Mouse (Mus musculus) embryonic stem cell, embryonic (primary cell): ENCODE results near the gene Gnb3.

Experiments
- CTCF ChIA-PET, 4 experiments: fragments of 300-600 bp in 2 of 4; fragments of 350-600 bp in 2 of 4; sonication (Branson Sonifier 250); formaldehyde crosslinking; loops; one replicate each; lab custom pipeline; 2022; ENCODE audit warnings: inconsistent platforms in 2 of 4; lab: Charles Lee
- POLR2A ChIA-PET, 4 experiments: fragments of 300-600 bp in 2 of 4; fragments of 350-600 bp in 2 of 4; sonication (Branson Sonifier 250); formaldehyde crosslinking; loops; one replicate each; lab custom pipeline; 2022; ENCODE audit warnings: antibody characterized with exemption in 4 of 4, inconsistent platforms in 1 of 4; lab: Charles Lee

Gnb3 gene

DNA sequence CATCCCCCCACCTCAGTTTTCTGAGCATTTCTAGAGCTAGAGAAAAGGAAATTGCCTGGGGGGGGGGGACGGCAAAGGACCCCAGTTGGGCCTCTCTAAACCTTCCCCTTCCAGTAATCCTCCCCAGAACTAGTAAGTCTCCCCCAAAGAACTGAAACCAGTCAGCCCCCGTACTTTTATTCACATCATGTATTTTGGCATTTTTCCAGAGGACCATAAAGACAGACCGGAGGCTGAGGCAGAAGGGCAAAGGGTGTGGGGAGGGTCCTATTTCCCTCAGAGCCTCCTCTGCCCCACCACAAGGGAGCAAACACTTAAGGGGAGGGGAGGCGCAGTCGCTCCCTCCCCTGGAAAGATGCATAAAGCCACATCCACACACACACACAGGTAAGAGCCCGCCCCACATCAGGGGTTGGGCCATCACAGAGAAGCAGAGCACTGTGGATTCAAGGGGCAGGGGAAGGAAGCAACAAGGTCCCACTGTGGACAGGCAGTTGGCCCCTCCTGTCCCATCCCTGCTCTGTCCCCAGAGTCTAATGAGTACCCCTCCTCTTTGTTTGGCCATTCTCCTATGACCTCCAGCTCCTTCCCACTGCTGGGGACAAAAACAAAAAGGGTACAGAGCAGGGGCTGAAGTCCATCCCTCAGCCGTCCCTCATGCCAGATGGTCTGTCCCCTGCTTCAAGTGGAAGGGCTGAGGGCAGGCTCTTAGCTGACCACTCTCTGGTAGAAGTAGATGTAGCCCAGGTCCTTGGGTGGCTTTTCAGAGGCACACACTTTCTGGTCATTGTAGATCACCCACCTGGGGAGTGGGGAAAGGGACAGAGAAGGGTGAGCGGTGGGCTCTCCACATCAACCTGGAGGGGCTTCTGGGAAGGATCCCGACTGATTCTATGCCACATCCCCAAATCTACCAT is 25.0 kb downstream of the Gnb3 start:
- ChIA-PET CTCF (no interaction called here), POLR2A (interaction anchor here (0.6 to 28.9 kb wide), 12 partner anchors 1 to 315 kb away, joined by 3 to 601 read pairs (median 10); partner anchors contain the start of genes Cdca3 (in 2 of the 4), Grcc10 (in 2 of the 4), Usp5 (in 2 of the 4) and Gnb3 (in 1 of the 4))

DNA sequence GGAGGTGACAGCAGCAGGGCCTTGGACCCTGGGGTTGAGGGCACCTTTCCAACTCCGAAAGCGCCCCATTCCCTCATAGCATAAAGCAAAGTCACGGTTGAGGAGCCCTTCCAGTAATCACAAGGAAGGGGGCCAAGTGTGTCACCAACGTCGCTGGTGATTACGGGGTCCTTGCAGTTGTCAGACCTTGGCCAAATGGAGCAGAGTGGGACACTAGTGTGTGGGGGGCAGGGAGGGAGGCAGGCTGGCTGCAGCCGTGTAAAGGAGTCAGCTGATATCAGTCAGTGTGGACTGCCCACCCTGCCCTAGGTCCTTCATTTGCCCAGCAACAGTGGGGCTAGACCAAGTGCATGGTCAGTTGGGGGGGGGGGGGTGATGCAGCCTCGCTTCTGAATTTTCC is 25.6 kb downstream of the Gnb3 start:
- ChIA-PET CTCF (interaction anchor here in 1 of 4 experiments (1.0 to 1.4 kb wide), 2 partner anchors 14 to 45 kb away, joined by 3 read pairs; no protein-coding TSS in a partner anchor), POLR2A (interaction anchor here (0.6 to 28.9 kb wide), 21 partner anchors 1 to 412 kb away, joined by 3 to 601 read pairs (median 7); partner anchors contain the start of genes Cdca3 (in 2 of the 4), Grcc10 (in 2 of the 4), Mlf2 (in 2 of the 4) and Usp5 (in 2 of the 4))

DNA sequence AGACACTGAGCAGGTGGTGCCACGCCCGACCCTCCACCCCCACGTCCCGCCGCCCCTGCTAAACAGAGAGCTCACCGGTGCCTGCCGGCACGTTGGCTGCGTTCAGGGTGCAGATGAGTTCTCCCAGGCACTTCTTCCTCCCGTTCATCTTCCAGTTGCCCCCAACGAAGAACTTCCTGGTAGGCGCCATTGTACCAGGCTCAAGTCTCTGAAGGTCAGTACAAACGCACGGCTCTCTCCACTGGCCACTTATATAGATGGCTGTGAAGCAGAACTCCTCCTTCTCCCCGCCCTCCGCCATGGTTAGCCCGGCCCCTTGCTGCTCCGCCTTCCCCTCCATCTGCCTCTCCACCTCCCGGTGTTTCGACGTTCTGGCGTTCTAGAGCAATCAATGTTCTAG is 26.1 kb downstream of the Gnb3 start, which contains the start of gene Tpi1:
Gene Tpi1, minus strand, starts transcription at position 364 of the 400 bp plus-strand sequence.
- CTCF ChIA-PET: interaction anchor here in 2 of 4 experiments (0.6 to 1.4 kb wide), 6 partner anchors 14 to 111 kb away, joined by 3 to 4 read pairs (median 3); partner anchors contain the start of gene Grcc10 (in 1 of the 2)
- POLR2A ChIA-PET: interaction anchor here (0.6 to 28.9 kb wide), 46 partner anchors 0 to 620 kb away, joined by 3 to 601 read pairs (median 5); partner anchors contain the start of genes Cdca3 (in 3 of the 4), Grcc10 (in 3 of the 4), Usp5 (in 3 of the 4) and Atn1 (in 2 of the 4)

DNA sequence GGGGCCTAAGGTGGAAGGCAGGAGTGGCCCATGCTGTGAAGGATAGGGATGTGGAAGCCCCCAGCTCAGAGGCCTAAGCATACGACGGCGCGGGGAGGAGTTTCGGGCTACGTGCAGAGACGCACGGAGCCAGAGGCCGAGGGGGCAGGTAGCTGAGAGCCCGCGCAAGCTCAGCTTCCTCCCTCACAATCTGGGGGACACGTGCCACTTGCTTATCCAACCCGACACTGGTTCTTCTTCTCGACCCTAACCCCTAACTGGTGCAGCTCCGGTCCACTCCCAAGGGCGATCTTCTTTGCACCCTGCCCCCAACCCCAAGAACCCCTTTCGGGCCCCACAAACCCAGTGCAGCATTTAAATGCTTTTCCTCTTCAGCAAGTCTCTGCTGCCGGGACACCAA is 26.6 kb downstream of the Gnb3 start:
- CTCF ChIA-PET: interaction anchor here in 2 of 4 experiments (0.6 to 1.4 kb wide), 8 partner anchors 15 to 111 kb away, joined by 3 to 4 read pairs (median 3); partner anchors contain the start of genes Cdca3 (in 1 of the 2), Grcc10 (in 1 of the 2) and Usp5 (in 1 of the 2)
- POLR2A ChIA-PET: interaction anchor here (0.6 to 28.9 kb wide), 53 partner anchors 0 to 620 kb away, joined by 3 to 601 read pairs (median 4); partner anchors contain the start of genes Cdca3 (in 3 of the 4), Grcc10 (in 3 of the 4), Usp5 (in 3 of the 4) and Atn1 (in 2 of the 4)

DNA sequence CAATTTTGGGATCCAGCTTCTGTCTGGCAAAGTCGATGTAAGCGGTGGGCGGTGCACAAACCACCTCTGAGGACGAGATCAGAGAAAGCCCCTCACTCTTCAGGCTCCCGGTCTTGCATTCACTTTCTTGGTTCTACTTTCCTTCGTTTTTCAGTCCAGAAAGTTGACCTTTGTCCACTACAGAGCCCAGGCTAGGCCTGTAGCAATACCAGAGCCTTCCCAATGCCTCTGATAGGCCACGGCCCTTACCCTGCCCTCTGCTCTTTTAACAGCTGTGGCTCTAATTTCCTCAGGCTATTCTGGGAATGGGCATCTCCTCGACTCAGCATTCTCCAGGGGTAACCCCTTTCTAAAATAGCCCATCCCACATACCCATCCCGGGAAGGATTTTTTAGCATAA is 27.2 kb downstream of the Gnb3 start:
- POLR2A ChIA-PET: interaction anchor here in 3 of 4 experiments (0.6 to 28.9 kb wide), 50 partner anchors 1 to 564 kb away, joined by 3 to 601 read pairs (median 4); partner anchors contain the start of genes Cdca3 (in 3 of the 3), Grcc10 (in 3 of the 3), Usp5 (in 3 of the 3) and Atn1 (in 2 of the 3)
- CTCF ChIA-PET: interaction anchor here in 1 of 4 experiments (0.9 to 1.4 kb wide), 4 partner anchors 15 to 110 kb away, joined by 3 to 4 read pairs (median 4); partner anchors contain the start of genes Cdca3 and Usp5

DNA sequence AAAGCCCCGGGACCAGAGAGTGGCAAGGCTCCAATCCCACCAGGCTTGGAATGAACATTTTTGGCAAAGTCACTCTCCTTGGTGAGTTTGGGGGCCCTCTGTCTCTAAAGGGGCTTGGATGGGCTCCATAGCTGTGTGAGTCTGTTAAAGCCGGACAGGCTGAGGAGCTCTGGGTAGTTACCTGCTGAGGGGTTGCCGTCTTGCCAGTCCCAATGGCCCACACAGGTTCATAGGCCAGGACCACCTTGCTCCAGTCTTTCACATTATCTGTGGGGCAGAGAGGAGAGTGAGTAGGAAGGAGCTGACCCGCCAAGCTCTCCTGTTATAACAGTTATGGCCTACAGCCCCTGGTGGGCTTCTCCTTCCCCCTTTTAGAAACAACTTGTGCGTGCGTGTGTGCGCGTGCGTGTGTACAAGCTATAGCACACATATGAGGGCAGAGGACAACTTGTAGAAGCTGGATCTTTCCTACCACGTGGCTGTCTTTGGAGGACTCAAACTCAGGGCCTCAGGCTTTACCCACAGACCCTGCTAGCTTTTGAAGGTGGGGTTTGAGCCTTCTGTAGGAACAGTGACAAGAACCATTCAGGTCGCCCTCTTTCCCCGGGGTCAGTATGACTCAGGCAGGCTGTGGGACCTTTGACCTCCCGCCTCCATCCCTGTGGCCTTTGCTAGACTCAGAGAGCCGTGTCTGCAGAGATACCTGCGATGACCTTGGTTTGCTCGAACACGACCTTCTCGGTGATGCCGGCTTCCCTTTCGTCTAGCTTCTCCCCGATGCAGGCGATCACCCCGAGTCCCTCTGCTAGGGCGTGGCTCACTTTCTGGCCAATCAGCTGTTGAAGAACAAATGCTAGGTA is 28.1 kb downstream of the Gnb3 start:
- POLR2A ChIA-PET: interaction anchor here (0.6 to 18.7 kb wide), 41 partner anchors 8 to 565 kb away, joined by 3 to 601 read pairs (median 4); partner anchors contain the start of genes Cdca3 (in 3 of the 4), Grcc10 (in 3 of the 4), Usp5 (in 3 of the 4) and Mlf2 (in 2 of the 4)
- CTCF ChIA-PET: interaction anchor here in 2 of 4 experiments (0.7 to 1.6 kb wide), 2 partner anchors 35 to 91 kb away, joined by 3 to 5 read pairs; no protein-coding TSS in a partner anchor

DNA sequence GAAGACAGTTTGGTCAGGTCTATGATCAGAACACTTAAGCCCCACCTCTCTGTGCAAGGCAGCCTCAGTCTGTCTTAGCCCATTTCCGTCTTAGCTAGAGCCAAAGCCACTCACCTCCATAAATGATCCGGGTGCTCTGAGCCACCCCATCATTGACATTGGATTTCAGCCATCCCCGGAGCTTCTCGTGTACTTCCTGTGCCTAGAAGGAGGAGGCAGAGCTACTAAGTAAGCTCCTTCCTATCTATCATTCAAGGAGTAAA is 28.7 kb downstream of the Gnb3 start:
- ChIA-PET POLR2A (interaction anchor here (0.6 to 18.7 kb wide), 30 partner anchors 9 to 566 kb away, joined by 3 to 601 read pairs (median 4); partner anchors contain the start of genes Cdca3 (in 3 of the 4), Usp5 (in 3 of the 4), Grcc10 (in 2 of the 4) and Mlf2 (in 2 of the 4)), CTCF (interaction anchor here in 2 of 4 experiments (0.6 to 1.6 kb wide), 2 partner anchors 36 to 330 kb away, joined by 4 to 5 read pairs; no protein-coding TSS in a partner anchor)

DNA sequence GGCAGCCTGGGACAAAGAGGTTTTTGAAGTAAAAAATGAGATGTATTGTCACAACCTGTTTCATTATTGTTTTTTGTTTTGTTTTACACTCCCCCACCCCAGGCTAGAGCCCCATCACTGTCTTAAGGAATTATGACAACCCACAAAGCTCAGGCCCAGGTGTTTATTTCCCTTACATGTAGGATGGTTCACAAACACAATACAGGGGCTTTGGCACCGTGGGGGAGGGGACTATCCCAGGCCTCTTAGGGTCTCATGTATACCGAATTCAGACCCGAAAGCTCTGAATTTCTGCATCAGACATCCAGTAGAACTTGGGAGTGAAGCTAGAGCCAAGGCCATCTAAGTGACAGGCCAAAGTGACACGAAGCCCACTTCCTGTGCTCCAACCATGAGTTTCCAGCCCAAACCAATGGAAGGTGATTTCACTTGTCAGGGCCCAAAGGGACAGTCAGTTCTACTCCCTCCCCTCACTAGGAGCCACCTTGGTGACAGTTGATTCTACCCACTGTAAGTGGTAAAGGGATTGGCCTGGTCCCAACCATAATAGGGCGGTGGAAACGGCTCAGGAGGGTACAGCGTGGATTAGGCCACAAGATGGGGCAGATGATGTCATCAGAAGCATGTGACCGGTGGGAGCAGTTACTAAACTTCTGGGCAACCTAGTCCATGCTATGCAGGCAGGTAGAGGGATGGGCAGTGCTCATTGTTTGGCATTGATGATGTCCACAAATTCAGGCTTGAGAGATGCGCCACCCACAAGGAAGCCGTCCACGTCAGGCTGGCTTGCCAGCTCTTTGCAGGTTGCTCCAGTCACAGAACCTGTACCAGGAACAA is 29.3 kb downstream of the Gnb3 start:
- ChIA-PET CTCF (interaction anchor here in 2 of 4 experiments (0.6 to 1.7 kb wide), 3 partner anchors 37 to 329 kb away, joined by 4 to 6 read pairs (median 5); no protein-coding TSS in a partner anchor), POLR2A (interaction anchor here (0.6 to 18.7 kb wide), 25 partner anchors 9 to 581 kb away, joined by 3 to 601 read pairs (median 7); partner anchors contain the start of genes Cdca3 (in 3 of the 4), Grcc10 (in 3 of the 4), Usp5 (in 3 of the 4) and Mlf2 (in 2 of the 4))

DNA sequence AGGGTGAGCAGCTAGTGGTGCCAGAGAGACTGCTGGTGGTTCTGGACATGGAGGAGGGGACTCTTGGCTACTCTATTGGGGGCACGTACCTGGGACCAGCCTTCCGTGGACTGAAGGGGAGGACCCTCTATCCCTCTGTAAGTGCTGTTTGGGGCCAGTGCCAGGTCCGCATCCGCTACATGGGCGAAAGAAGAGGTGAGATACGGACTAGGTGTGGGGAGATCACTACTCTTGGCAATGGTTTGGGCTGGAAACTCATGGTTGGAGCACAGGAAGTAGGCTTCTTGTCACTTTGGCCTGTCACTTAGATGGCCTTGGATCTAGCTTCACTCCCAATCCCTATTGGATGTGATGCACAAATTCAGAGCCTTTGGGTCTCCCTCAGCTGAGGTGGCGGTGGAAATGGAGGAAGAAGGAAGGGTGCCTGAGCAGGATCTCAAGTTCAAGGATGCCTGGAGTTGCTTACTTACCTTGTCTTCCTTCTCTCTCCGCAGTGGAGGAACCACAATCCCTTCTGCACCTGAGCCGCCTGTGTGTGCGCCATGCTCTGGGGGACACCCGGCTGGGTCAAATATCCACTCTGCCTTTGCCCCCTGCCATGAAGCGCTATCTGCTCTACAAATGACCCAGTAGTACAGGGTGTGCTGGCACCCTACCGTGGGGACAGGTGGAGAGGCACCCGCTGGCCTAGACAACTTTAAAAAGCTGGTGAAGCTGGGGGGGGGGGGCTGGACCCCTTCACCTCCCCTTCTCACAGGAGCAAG is 30.1 kb downstream of the Gnb3 start:
- POLR2A ChIA-PET: interaction anchor here in 3 of 4 experiments (0.6 to 18.7 kb wide), 36 partner anchors 8 to 580 kb away, joined by 3 to 601 read pairs (median 5); partner anchors contain the start of genes Cdca3 (in 3 of the 3), Grcc10 (in 3 of the 3), Usp5 (in 3 of the 3) and Atn1 (in 1 of the 3)
- CTCF ChIA-PET: interaction anchor here in 1 of 4 experiments (0.8 to 5.2 kb wide), 7 partner anchors 8 to 121 kb away, joined by 5 to 22 read pairs (median 8); partner anchors contain the start of genes Cdca3, Mlf2 and Usp5

DNA sequence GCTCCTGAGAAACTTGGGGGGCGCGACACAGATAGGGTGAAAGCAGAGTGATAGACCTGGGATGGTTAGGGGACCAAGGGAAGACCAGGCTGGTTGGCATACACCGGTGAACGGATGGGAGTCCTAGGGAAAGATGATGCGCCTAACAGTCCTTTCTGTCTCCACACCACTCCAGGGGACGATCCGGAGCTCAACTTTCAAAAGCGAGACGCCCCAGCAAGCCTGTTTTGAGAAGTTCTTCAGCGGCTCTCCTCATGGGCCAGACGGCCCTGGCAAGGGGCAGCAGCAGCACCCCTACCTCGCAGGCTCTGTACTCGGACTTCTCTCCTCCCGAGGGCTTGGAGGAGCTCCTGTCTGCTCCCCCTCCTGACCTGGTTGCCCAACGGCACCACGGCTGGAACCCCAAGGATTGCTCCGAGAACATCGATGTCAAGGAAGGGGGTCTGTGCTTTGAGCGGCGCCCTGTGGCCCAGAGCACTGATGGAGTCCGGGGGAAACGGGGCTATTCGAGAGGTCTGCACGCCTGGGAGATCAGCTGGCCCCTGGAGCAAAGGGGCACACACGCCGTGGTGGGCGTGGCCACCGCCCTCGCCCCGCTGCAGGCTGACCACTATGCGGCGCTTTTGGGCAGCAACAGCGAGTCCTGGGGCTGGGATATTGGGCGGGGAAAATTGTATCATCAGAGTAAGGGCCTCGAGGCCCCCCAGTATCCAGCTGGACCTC is 30.9 kb downstream of the Gnb3 start:
- ChIA-PET POLR2A (interaction anchor here in 3 of 4 experiments (0.6 to 18.7 kb wide), 54 partner anchors 8 to 382 kb away, joined by 3 to 601 read pairs (median 4); partner anchors contain the start of genes Cdca3 (in 3 of the 3), Emg1 (in 3 of the 3), Grcc10 (in 3 of the 3) and Phb2 (in 3 of the 3)), CTCF (interaction anchor here (0.5 to 5.2 kb wide), 18 partner anchors 9 to 363 kb away, joined by 3 to 22 read pairs (median 4); partner anchors contain the start of genes Cdca3 (in 1 of the 4), Mlf2 (in 1 of the 4), Usp5 (in 1 of the 4) and Zfp384 (in 1 of the 4))

DNA sequence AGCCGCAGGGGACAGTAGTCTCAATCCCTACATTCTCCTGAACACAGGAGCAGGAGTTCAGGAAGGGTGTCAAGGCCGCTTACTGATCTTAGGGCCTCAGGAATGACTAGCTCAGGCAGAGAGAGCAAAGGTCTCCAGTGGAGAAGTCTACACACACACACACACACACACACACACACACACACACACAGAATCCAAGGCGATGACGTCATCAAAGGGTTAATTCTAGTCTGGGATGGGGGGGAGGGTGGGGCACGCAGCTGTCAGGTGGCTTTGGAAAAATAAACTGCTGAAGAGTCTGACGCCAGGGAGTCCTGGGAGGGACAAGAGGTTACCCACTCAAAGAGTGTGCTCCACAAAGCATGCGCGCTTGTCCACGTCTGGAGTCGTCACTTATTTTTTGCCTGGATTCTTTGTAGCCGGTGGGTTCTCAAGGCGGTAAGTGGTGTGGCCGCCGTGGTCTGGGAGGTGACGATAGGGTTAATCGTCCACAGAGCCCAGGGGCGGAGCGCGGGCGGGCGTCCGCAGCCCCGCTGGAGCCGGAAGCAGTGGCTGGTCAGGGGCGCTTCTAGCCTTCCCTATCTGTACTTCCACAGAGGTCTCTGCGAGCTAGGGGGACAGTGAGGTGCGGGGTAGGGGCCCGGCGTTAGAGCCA is 31.6 kb downstream of the Gnb3 start, which contains the start of gene Spsb2:
Gene Spsb2, plus strand, starts transcription at position 304 of the 655 bp plus-strand sequence.
- POLR2A ChIA-PET: interaction anchor here (0.6 to 18.7 kb wide), 58 partner anchors 9 to 383 kb away, joined by 3 to 601 read pairs (median 4); partner anchors contain the start of genes Cdca3 (in 3 of the 4), Emg1 (in 3 of the 4), Grcc10 (in 3 of the 4) and Phb2 (in 3 of the 4)
- CTCF ChIA-PET: interaction anchor here (0.6 to 5.2 kb wide), 17 partner anchors 21 to 362 kb away, joined by 3 to 22 read pairs (median 4); partner anchors contain the start of genes Cdca3 (in 1 of the 4), Mlf2 (in 1 of the 4), Usp5 (in 1 of the 4) and Zfp384 (in 1 of the 4)

DNA sequence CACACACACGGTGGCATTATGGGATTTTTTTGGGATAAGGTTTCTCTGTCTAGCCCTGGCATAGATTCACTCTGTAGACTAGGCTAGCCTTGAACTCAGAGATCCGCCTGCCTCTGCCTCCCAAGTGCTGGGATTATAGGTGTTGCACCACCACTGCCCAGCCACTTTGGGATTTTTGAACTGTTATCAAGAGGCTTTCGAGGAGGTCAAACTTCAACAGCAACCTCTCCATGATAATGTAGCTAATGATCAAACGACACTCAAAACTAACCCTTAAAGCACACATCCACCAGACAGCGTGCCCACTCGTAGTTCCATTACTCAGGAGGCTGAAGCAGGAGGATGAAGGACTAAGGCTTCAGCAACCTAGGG is 32.1 kb downstream of the Gnb3 start:
- ChIA-PET CTCF (interaction anchor here in 2 of 4 experiments (0.6 to 5.2 kb wide), 5 partner anchors 39 to 358 kb away, joined by 3 to 22 read pairs (median 8); partner anchors contain the start of gene Mlf2 (in 1 of the 2)), POLR2A (interaction anchor here (0.5 to 18.7 kb wide), 30 partner anchors 9 to 358 kb away, joined by 3 to 601 read pairs (median 5); partner anchors contain the start of genes Cdca3 (in 3 of the 4), Grcc10 (in 3 of the 4), Usp5 (in 3 of the 4) and Gnb3 (in 2 of the 4))

DNA sequence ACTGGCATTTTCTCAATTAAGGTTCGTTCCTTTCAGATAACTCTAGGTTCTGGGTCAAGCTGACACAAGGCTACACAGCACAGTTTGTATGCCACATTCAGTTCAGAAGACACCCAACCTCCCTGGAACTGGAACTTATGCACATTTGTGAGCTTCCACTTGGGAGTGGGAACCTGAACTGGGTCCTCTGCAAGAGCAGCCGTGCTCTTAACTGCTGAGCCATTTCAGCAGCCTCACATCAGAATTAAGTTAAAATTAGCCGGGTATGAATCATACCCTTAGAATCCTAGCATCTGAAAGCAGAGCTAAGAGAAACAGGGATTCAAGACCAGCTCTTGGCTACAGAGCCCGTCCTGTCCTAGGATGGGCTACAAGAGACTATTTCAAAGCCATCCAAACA is 32.7 kb downstream of the Gnb3 start:
- ChIA-PET CTCF (interaction anchor here in 1 of 4 experiments (2.5 to 5.2 kb wide), 3 partner anchors 22 to 123 kb away, joined by 10 to 22 read pairs (median 19); partner anchors contain the start of genes Cdca3, Mlf2 and Usp5), POLR2A (interaction anchor here (0.5 to 18.7 kb wide), 16 partner anchors 10 to 358 kb away, joined by 3 to 601 read pairs (median 6); partner anchors contain the start of genes Cdca3 (in 3 of the 4), Usp5 (in 3 of the 4), Grcc10 (in 2 of the 4) and Emg1 (in 1 of the 4))
